Mouse (Mus musculus) heart, embryonic 10.5 days (tissue): Measurements from ENCODE around the gene Uox. TPM values are rescaled to one million over a fixed set of nuclear protein-coding genes. Genes with fewer than 3 reads are reported as not detected.

Experiments
- DNase-seq: peaks from one replicate; pipeline ENCODE4 v3.0.0-alpha.2; 2017; ENCODE audit warnings: low spot score
- H3K27ac ChIP-seq: fragments of 300-500 bp; sonication (generic); 2 replicates; pipeline ENCODE4 v1.5.1; 2016; ENCODE audit warnings: mild to moderate bottlenecking
- H3K27me3 ChIP-seq: fragments of 300-500 bp; sonication (generic); 2 replicates; pipeline ENCODE4 v1.6.1; 2016; ENCODE audit warnings: mild to moderate bottlenecking; ENCODE audit not compliant: poor library complexity, insufficient read depth, severe bottlenecking
- H3K36me3 ChIP-seq: fragments of 300-500 bp; sonication (generic); 2 replicates; pipeline ENCODE4 v1.6.1; 2016; ENCODE audit warnings: mild to moderate bottlenecking, moderate library complexity
- H3K4me1 ChIP-seq: fragments of 300-500 bp; sonication (generic); 2 replicates; pipeline ENCODE4 v1.6.1; 2016; ENCODE audit warnings: mild to moderate bottlenecking
- H3K4me3 ChIP-seq: fragments of 300-500 bp; sonication (generic); 2 replicates; pipeline ENCODE4 v1.5.1; 2016; ENCODE audit warnings: mild to moderate bottlenecking, moderate library complexity
- H3K9me3 ChIP-seq: fragments of 300-500 bp; sonication (generic); 2 replicates; pipeline ENCODE4 v1.6.1; 2016; ENCODE audit warnings: mild to moderate bottlenecking, moderate library complexity
- WGBS: fragments of 180-500 bp; shearing (Covaris S2); methylation state at CpG from one replicate; pipeline ENCODE4 v1.1.7; 2016; 5-methylcytosine and 5-hydroxymethylcytosine counted together
- polyA plus RNA-seq: library from polyadenylated mRNA; unstranded; fragments of >200 nt; fragmentation: Nextera tagmentation; extraction: Ambion mirVana; gene quantifications from 2 replicates; pipeline ENCODE4 v1.2.1, GENCODE M21; 2016

The Uox gene
- polyA plus RNA-seq, 1 experiment from 2014 or later = not detected

- H3K4me1 ChIP-seq = peaks cover 31% of the 10 kb centered on the region
- WGBS = 77% methylated on average over 8 of the region's 8 CpGs
- no peak for DNase-seq
- H3K36me3 ChIP-seq = no peaks in the 10 kb centered on the region
- H3K4me3 ChIP-seq = no peak overlapping the region
- H3K27me3 ChIP-seq = no peaks in the 10 kb centered on the region
- H3K27ac ChIP-seq = no peak overlapping the region; the same call in 1 of the 2 replicates
- H3K9me3 ChIP-seq = no peaks in the 10 kb centered on the region
Measured at GRCm38 (mm10) chr3:146681696-146682095, 111.5 kb downstream of the Uox start.

Other genes starting within 250 kb of the Uox start
- 29.8 and 35.8 TPM in 2 replicates for gene Ssx2ip, start 165.8 kb upstream of the Uox start, polyA plus RNA-seq
- gene Ctbs, start 120.6 kb upstream of the Uox start, polyA plus RNA-seq = 9.9 and 11.4 TPM in 2 replicates
- gene Spata1, start 70.7 kb upstream of the Uox start, polyA plus RNA-seq = 5.0 and 5.4 TPM in 2 replicates
- gene Gng5, start 70.6 kb upstream of the Uox start, polyA plus RNA-seq = 1,312 and 1,459 TPM in 2 replicates
- 45.0 and 57.3 TPM in 2 replicates for gene Rpf1, start 49.0 kb upstream of the Uox start, polyA plus RNA-seq
- gene Dnase2b, start 45.2 kb downstream of the Uox start, polyA plus RNA-seq = 0.05 TPM in 1 of 2 replicates, not detected in the other
- 0.11 TPM in 1 of 2 replicates, not detected in the other for gene 4930503B20Rik, start 80.9 kb downstream of the Uox start, polyA plus RNA-seq
- gene Samd13, start 115.2 kb downstream of the Uox start, polyA plus RNA-seq = 0.84 and 2.0 TPM in 2 replicates
- gene Prkacb, start 242.6 kb downstream of the Uox start, polyA plus RNA-seq = 50.0 and 52.9 TPM in 2 replicates